Mouse (Mus musculus): ENCODE measurements around the gene Adam17.
"Not testable (repeated sequence)": the region's sequence is repeated elsewhere in the genome, so short reads cannot be mapped to it uniquely, and the experiment has no call there.

Adam17 gene

GRCm38 (mm10) chr12:21373100-21373819, at the start of gene Adam17:
Gene Adam17, minus strand, starts transcription at chr12:21373632.
- DNase-seq (ENCODE audit: low spot score in 2 of 2): peak; percentile 96

GRCm38 (mm10) chr12:21418621-21419131, 45.2 kb upstream of the Adam17 start:
- DNase-seq (ENCODE audit: low spot score in 2 of 2): peak in 1 of 2 experiments; percentile 11

- DNase-seq (ENCODE audit: low spot score in 2 of 2): no peak
Observed at GRCm38 (mm10) chr12:21418083-21418482, 44.7 kb upstream of the Adam17 start.

GRCm38 (mm10) chr12:21417100-21418070, 44.0 kb upstream of the Adam17 start, which contains the start of gene Ywhaq:
Gene Ywhaq, minus strand, starts transcription at chr12:21417637.
- DNase-seq (ENCODE audit: low spot score in 2 of 2): peak; percentile 95 to 96

- no peak for DNase-seq (ENCODE audit: low spot score in 2 of 2)
Observed at GRCm38 (mm10) chr12:21416506-21416905, 43.1 kb upstream of the Adam17 start.

- DNase-seq (ENCODE audit: low spot score in 2 of 2): no peak
Observed at GRCm38 (mm10) chr12:21410620-21411019, 37.2 kb upstream of the Adam17 start.

- DNase-seq (ENCODE audit: low spot score in 2 of 2): no peak
Observed at GRCm38 (mm10) chr12:21409651-21410050, 36.2 kb upstream of the Adam17 start.

- no peak for DNase-seq (ENCODE audit: low spot score in 2 of 2)
Observed at GRCm38 (mm10) chr12:21408789-21409367, 35.4 kb upstream of the Adam17 start.

GRCm38 (mm10) chr12:21402771-21403170, 29.3 kb upstream of the Adam17 start:
- DNase-seq (ENCODE audit: low spot score in 2 of 2): no peak

GRCm38 (mm10) chr12:21386201-21386600, 12.8 kb upstream of the Adam17 start:
- DNase-seq (ENCODE audit: low spot score in 2 of 2): no peak

- DNase-seq (ENCODE audit: low spot score in 2 of 2): not testable (repeated sequence)
Observed at GRCm38 (mm10) chr12:21378765-21379346, 5.4 kb upstream of the Adam17 start.

- no peak for DNase-seq (ENCODE audit: low spot score in 2 of 2)
Observed at GRCm38 (mm10) chr12:21375376-21376157, 2.1 kb upstream of the Adam17 start.

- DNase-seq (ENCODE audit: low spot score in 2 of 2): no peak
Observed at GRCm38 (mm10) chr12:21373820-21374475, 516 bp upstream of the Adam17 start.

- no peak for DNase-seq (ENCODE audit: low spot score in 2 of 2)
Observed at GRCm38 (mm10) chr12:21370035-21370611, 3.3 kb downstream of the Adam17 start.

GRCm38 (mm10) chr12:21369087-21369410, 4.4 kb downstream of the Adam17 start:
- peak; percentile 41 to 60 for DNase-seq (ENCODE audit: low spot score in 2 of 2)

GRCm38 (mm10) chr12:21368376-21369086, 4.9 kb downstream of the Adam17 start:
- no peak for DNase-seq (ENCODE audit: low spot score in 2 of 2)

GRCm38 (mm10) chr12:21364624-21365435, 8.6 kb downstream of the Adam17 start:
- DNase-seq (ENCODE audit: low spot score in 2 of 2): no peak

GRCm38 (mm10) chr12:21363195-21363594, 10.2 kb downstream of the Adam17 start:
- no peak for DNase-seq (ENCODE audit: low spot score in 2 of 2)
